In the genomic region with DNA sequence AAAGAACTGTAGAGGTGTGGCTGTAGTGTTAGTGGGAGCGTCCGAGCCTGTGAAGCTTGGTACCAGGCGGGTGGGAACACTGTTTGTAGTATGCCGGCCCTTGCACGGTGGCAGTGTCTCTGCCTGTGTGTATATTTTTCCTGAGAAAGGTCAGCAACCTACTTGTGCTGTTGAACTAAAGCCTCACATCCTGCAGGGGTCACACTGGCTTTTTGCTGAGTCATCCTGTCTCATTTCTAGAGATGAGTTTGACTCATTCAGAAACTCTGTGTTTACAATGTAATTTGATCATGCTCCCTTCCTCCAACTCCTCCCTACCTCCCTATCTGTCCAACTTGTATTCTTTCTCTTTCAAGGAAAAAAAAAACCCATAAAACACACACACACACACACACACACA, we compare ENCODE assay signal across 15 mouse cellular contexts. TPM values are rescaled to one million over a fixed set of nuclear protein-coding genes. Genes with fewer than 3 reads are reported as not detected.
DNase-seq lines count a peak whose midpoint lies in the region; ATAC-seq and TF ChIP-seq lines count a peak whose summit lies in the region.
"Had no signal": no experiment of that assay in that cellular context is flagged by ENCODE, and none has a peak within 500 bp of the region (broad histone marks: within the 10 kb centered on the region; RNA-seq: fewer than 3 reads in every experiment).

No protein-coding gene starts in this region.

- TF ChIP-seq CTCF in forebrain, postnatal 0 days (IDR thresholded peaks at IDR 0.05; ENCODE audit: low read depth): no peak

- no peak overlapping the region for H3K4me3 ChIP-seq in forebrain, embryonic 15.5 days
- H3K4me3 ChIP-seq in forebrain, postnatal 0 days (ENCODE audit: low read depth, low read length): no peak overlapping the region
- H3K4me3 ChIP-seq: forebrain, embryonic 13.5 days; heart, embryonic 15.5 days; neural tube, embryonic 13.5 days had no signal

- DNase-seq in urinary bladder, postnatal 14 days (ENCODE audit: low spot score): peak; percentile 37
- DNase-seq in urinary bladder, postnatal 10 days (ENCODE audit: low spot score): no peak
- DNase-seq in Muller cell, postnatal 12 days (ENCODE audit: inconsistent ontology term): peak; percentile 68
- no peak for DNase-seq in frontal cortex, postnatal 10 days (ENCODE audit: low spot score in 2 of 2)
- no peak for DNase-seq in forebrain, postnatal 0 days
- DNase-seq: cerebellum, postnatal 14 days; lung, embryonic 14.5 days; right cerebral cortex, postnatal 4 days had no signal

- 55% methylated on average over 5 of the region's 5 CpGs for WGBS in forebrain, embryonic 15.5 days
- 67% methylated on average over 5 of the region's 5 CpGs for WGBS in forebrain, postnatal 0 days

- no peaks in the 10 kb centered on the region for H3K36me3 ChIP-seq in forebrain, embryonic 15.5 days
- H3K36me3 ChIP-seq in forebrain, postnatal 0 days (ENCODE audit: insufficient read depth): no peaks in the 10 kb centered on the region
- H3K36me3 ChIP-seq: heart, embryonic 15.5 days; neural tube, embryonic 13.5 days had no signal

- H3K27me3 ChIP-seq in forebrain, embryonic 15.5 days: no peaks in the 10 kb centered on the region
- no peaks in the 10 kb centered on the region for H3K27me3 ChIP-seq in forebrain, postnatal 0 days (ENCODE audit: insufficient read depth, low read length)
- H3K27me3 ChIP-seq: forebrain, embryonic 13.5 days; heart, embryonic 15.5 days; neural tube, embryonic 13.5 days had no signal

- ATAC-seq in hematopoietic stem cell, adult 5-6 weeks (replicated peaks in 1 of 2; ENCODE audit: insufficient read depth in 1 of 2, low FRiP score in 2 of 2, low TSS enrichment in 1 of 2, low read depth in 1 of 2, poor library complexity in 2 of 2, severe bottlenecking in 2 of 2): 0 out of 4 replicates have a peak, but pooled peaks have one; percentile 17 to 60
- ATAC-seq in forebrain, embryonic 15.5 days (replicated peaks): no peak
- no peak for ATAC-seq in forebrain, postnatal 0 days
- ATAC-seq: forebrain, embryonic 13.5 days had no signal

- H3K4me1 ChIP-seq in forebrain, embryonic 15.5 days: no peaks in the 10 kb centered on the region
- no peaks in the 10 kb centered on the region for H3K4me1 ChIP-seq in forebrain, postnatal 0 days (ENCODE audit: insufficient read depth)
- H3K4me1 ChIP-seq: forebrain, embryonic 13.5 days; heart, embryonic 15.5 days; neural tube, embryonic 13.5 days had no signal

- no peak overlapping the region for H3K9ac ChIP-seq in forebrain, embryonic 15.5 days (replicated peaks)
- H3K9ac ChIP-seq in forebrain, postnatal 0 days: no peak overlapping the region
- H3K9ac ChIP-seq: forebrain, embryonic 13.5 days; heart, embryonic 15.5 days; lung, embryonic 14.5 days; neural tube, embryonic 13.5 days had no signal

- no peaks in the 10 kb centered on the region for H3K9me3 ChIP-seq in forebrain, embryonic 15.5 days
- H3K9me3 ChIP-seq in forebrain, postnatal 0 days (ENCODE audit: low read length): no peaks in the 10 kb centered on the region
- H3K9me3 ChIP-seq: forebrain, embryonic 13.5 days; heart, embryonic 15.5 days; neural tube, embryonic 13.5 days had no signal

- no peak overlapping the region for H3K27ac ChIP-seq in forebrain, embryonic 15.5 days (replicated peaks)
- H3K27ac ChIP-seq in forebrain, postnatal 0 days (ENCODE audit: low read depth, low read length): no peak overlapping the region
- H3K27ac ChIP-seq: forebrain, embryonic 13.5 days; heart, embryonic 15.5 days; neural tube, embryonic 13.5 days had no signal

- H3K4me2 ChIP-seq in forebrain, embryonic 15.5 days (replicated peaks): no peak overlapping the region
- H3K4me2 ChIP-seq in forebrain, postnatal 0 days (ENCODE audit: low read depth): no peak overlapping the region
- H3K4me2 ChIP-seq: forebrain, embryonic 13.5 days; heart, embryonic 15.5 days; lung, embryonic 14.5 days; neural tube, embryonic 13.5 days had no signal

RNA-seq across cellular contexts. Expression of a gene that starts 40.6 kb away (rescaled TPM):
- total RNA-seq in hematopoietic stem cell, adult 5-6 weeks (2017): not detected in 2 replicates
- polyA plus RNA-seq in forebrain, embryonic 15.5 days (2015; fragmentation: Nextera tagmentation; extraction: Ambion mirVana): 0.76 and 0.83 TPM in 2 replicates
- total RNA-seq in forebrain, postnatal 0 days (2014; rRNA removed): 0.54 and 1.5 TPM in 2 replicates
- 2.0 and 2.3 TPM in 2 replicates for polyA plus RNA-seq in forebrain, postnatal 0 days (2015; fragmentation: Nextera tagmentation; extraction: Ambion mirVana)

RNA-seq across cellular contexts. Expression of a gene that starts 57.0 kb away (rescaled TPM):
- not detected in 2 replicates for total RNA-seq in hematopoietic stem cell, adult 5-6 weeks (2017)
- polyA plus RNA-seq in forebrain, embryonic 15.5 days (2015; fragmentation: Nextera tagmentation; extraction: Ambion mirVana): not detected in 2 replicates
- total RNA-seq in forebrain, postnatal 0 days (2014; rRNA removed): not detected in 2 replicates
- not detected in 2 replicates for polyA plus RNA-seq in forebrain, postnatal 0 days (2015; fragmentation: Nextera tagmentation; extraction: Ambion mirVana)
- polyA plus RNA-seq: forebrain, embryonic 13.5 days; heart, embryonic 15.5 days; kidney, embryonic 16.5 days; lung, embryonic 14.5 days; neural tube, embryonic 13.5 days; thymus, postnatal 0 days had no signal

Comparison
In these comparisons a context has a peak if more than half of its experiments do, and no peak if none do; other contexts are left out.
1. DNase-seq: peak in urinary bladder, postnatal 14 days (single experiment) and Muller cell, postnatal 12 days (single experiment); none in urinary bladder, postnatal 10 days (single experiment), frontal cortex, postnatal 10 days (0 of 2) and forebrain, postnatal 0 days (single experiment).
2. ATAC-seq: peak in hematopoietic stem cell, adult 5-6 weeks (2 of 2); none in forebrain, embryonic 15.5 days (single experiment) and forebrain, postnatal 0 days (single experiment).